Mouse (Mus musculus) duodenum, adult 2 months (tissue): ENCODE data around the gene Hps4. TPM values are rescaled to one million over a fixed set of nuclear protein-coding genes. Genes with fewer than 3 reads are reported as not detected.

Source experiments
- polyA plus RNA-seq: library from polyadenylated mRNA; depleted of rRNA; stranded (reverse); fragments of >200 nt; gene quantifications from 2 replicates; pipeline ENCODE4 v1.2.3, GENCODE M21; 2012; ENCODE audit warnings: low replicate concordance; rRNA removed

Hps4 gene
- polyA plus RNA-seq, result 47.3 and 61.3 TPM in 2 replicates

DNA sequence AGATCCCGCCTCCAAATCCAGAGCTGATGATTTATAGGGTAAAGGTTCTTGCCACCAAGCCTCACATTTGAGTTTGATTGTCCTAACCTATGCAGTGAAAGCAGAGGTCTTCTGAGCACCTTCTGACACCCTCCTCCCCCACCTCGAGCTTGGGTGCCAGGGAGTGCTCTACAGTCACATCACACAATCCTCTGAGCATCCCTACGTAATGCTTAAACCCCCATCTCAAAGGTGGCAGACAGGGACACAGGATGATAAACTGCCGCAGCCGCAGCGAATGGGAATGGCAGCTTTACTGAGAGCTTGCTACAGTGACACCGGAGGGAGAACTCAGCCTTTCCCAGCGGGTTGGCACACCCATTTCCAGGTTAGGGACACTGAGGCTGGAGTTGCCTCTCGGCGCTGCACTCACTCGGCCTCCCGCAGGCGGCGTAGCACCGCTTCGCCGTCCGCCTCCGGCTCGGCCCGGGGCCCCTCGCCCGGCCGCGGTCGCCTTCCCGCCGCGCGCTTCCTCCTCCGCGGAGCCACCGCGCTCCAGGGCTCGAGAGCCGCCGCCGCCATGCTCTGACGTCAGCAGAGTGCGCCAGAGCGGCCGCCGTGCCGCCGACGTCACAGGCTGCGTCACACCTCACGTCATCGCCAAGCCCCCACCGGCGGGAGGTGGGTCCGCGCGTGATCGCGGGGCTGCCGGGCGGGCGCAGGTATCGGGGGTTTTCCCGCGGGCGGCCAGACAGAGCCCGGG is at the start of gene Hps4, which contains the start of gene Srrd:
TSS of gene Hps4 (plus strand) at position 621 of the 742 bp plus-strand sequence.
TSS of gene Srrd (minus strand) at position 578 of the 742 bp plus-strand sequence.

DNA sequence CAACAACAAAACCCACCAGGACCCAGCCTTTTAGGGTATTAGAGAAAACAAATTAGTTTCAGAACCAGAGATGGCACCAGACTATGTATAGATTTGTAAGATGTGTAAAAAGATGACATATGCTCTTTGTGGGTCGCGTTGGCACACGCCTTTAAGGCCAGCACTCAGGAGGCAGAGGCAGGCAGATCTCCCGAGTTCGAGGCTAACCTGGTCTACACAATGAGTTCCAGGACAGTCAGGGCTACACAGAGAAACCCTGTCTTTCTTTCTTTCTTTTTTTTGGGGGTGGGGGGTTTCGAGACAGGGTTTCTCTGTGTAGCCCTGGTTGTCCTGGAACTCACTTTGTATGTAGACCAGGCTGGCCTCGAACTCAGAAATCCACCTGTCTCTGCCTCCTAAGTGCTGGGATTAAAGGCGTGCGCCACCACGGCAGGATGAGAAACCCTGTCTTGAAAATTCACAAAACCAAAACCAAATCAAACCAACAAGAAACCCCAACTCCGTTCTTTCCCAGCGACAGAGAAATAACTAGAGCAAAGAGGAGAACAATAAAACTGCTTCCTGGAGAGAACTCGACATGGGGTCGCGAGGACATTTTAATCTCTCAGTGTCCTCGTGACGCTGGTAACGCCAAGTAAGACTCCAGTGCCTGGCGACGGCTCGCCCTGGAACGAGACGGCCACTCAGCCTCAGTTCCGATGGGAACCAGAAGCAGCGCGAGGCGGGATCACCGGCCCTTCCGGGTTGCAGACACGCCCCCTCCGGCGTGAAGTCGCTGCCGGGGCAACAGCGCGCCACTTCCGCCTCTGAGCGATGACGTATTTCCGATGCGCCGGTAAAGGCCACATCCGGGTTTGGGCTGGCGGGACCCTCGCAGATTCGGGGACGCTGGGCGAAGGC is 17.1 kb upstream of the Hps4 start, which contains the start of gene Tfip11:
TSS of gene Tfip11 (plus strand) at position 813 of the 900 bp plus-strand sequence.

DNA sequence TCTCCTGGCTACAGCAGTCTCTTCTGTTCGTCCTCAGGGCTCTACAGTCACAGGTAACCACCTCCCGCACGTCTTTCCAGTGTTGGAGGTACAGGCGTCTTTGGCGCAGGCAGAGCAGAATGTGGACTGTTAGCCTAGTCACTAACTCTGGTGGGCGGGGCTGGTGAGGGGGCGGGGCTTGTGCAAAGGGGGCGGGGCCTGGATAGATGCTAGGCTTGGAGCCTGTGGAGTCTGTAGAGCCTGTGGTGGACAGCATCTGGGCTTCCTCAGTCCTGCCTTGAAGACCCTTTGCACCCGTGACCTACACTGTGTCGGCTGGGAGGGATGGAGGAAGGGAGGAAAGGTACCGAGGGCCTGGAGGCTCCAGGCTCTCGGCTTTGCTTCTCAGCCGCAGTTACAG is 13.0 kb downstream of the Hps4 start, which contains the start of gene Gm6583:
TSS of gene Gm6583 (minus strand) at position 124 of the 400 bp plus-strand sequence.

DNA sequence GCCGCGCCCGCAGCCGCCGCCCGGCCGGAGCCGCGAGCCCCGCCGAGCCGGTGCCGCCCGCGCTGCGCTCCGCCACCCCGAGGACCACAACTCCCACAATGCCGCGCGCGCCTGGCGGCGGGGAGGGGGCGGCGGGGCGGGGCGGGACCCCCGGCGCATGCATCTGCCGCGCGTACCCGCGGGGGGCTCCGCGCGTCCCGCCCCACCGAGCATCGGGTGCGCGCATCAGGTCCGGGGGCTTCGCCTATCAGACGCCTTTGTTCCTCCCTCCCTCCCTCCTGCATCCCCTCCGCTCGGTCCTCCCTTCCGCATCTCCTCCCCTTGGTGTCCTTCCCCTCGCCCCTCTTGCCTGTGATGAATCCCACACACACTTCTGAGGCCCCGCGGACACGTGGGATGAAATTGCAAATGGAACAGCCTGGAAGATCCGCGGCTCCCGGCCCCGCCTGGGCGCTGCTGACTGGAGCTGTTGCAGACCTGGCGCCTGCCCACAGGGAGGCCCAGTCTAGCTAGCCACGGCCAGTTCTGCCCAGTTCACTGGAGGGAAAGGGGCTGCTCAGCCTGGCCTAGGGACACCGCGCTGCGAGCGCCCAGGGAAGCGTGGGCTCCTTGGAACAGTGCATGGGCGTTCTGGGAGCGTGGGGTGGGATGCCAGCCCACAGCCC is 52.0 kb downstream of the Hps4 start, which contains the start of gene Asphd2:
TSS of gene Asphd2 (minus strand) at position 88 of the 665 bp plus-strand sequence.

Other genes with a start within 250 kb of the Hps4 start
- gene Cryba4, start 90.6 kb upstream of the Hps4 start, polyA plus RNA-seq, result 2.2 and 3.1 TPM in 2 replicates
- 0.21 TPM in 1 of 2 replicates, not detected in the other for gene Crybb1, start 87.3 kb upstream of the Hps4 start, polyA plus RNA-seq
- 27.8 and 28.0 TPM in 2 replicates for gene Tpst2, start 66.4 kb upstream of the Hps4 start, polyA plus RNA-seq
- 19.8 and 26.8 TPM in 2 replicates for gene Tfip11, start 16.7 kb upstream of the Hps4 start, polyA plus RNA-seq
- gene Srrd, start within 50 bp of the Hps4 start, polyA plus RNA-seq, result 24.5 and 29.5 TPM in 2 replicates
- 0.05 TPM in 1 of 2 replicates, not detected in the other for gene Gm6583, start 12.9 kb downstream of the Hps4 start, polyA plus RNA-seq
- gene Asphd2, start 51.8 kb downstream of the Hps4 start, polyA plus RNA-seq, result 2.2 and 3.0 TPM in 2 replicates
- not detected in 2 replicates for gene Gm6588, start 106.3 kb downstream of the Hps4 start, polyA plus RNA-seq
- gene Sez6l, start 234.1 kb downstream of the Hps4 start, polyA plus RNA-seq, result 0.14 and 0.65 TPM in 2 replicates